Mouse (Mus musculus) MEL (cell line): ENCODE measurements around the gene Pygo2.

Experiments
- CHD2 ChIP-seq: IDR thresholded peaks from 2 replicates; pipeline ENCODE4 v1.6.1; 2011; ENCODE audit warnings: low read length, improper control_type of control experiment
- CTCF ChIP-seq, 3 experiments: IDR thresholded peaks in 2 of 3; conservative IDR thresholded peaks in 1 of 3; 2 replicates each; pipeline ENCODE4 v1.5.1; 2011 to 2012; ENCODE audit warnings: low read length in 3 of 3, low read depth in 2 of 3, mild to moderate bottlenecking in 2 of 3, improper control_type of control experiment in 1 of 3, inconsistent platforms in 1 of 3, mixed read lengths in 1 of 3, moderate library complexity in 1 of 3; ENCODE audit not compliant: control insufficient read depth in 1 of 3, insufficient read depth in 1 of 3, poor library complexity in 1 of 3, severe bottlenecking in 1 of 3
- MAX ChIP-seq: IDR thresholded peaks from 2 replicates; pipeline ENCODE4 v1.6.1; 2011; ENCODE audit warnings: low read length, improper control_type of control experiment
- POLR2AphosphoS2 ChIP-seq: IDR thresholded peaks from 2 replicates; pipeline ENCODE4 v1.6.1; 2011; ENCODE audit warnings: low read length, improper control_type of control experiment
- SIN3A ChIP-seq: IDR thresholded peaks from 2 replicates; pipeline ENCODE4 v1.6.1; 2012; ENCODE audit warnings: low read length, improper control_type of control experiment, inconsistent platforms
- TAL1 ChIP-seq: IDR thresholded peaks from 2 replicates; pipeline ENCODE4 v1.6.1; 2012; ENCODE audit warnings: mild to moderate bottlenecking, inconsistent platforms, low read length, moderate library complexity, mixed read lengths

DNA sequence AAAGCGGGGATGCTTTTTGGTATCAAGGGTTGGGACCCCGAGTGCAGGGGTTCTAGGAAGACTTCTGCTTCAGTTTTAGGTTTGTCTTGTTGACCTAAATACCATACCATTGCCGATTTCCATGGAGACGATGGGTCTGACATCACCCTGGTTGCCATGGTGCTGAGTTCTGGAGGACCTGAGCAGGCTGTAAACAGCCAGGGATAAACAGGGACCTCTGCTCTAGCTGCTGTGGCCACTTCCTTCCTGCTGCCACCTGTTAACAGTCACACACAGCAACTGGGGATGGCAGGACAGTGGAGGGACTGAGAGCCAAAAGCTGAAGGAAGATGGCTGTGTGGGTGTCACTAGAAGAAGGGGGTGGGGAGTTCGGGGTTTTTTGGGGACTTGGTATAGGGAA lies 7.3 kb downstream of the Pygo2 start:
- no peak for TF ChIP-seq CTCF (IDR thresholded peaks at IDR 0.05 in 2 of 3, conservative IDR thresholded peaks at IDR 0.05 in 1 of 3; ENCODE audit: control insufficient read depth in 1 of 3, insufficient read depth in 1 of 3, low read depth in 2 of 3, low read length in 3 of 3, poor library complexity in 1 of 3, severe bottlenecking in 1 of 3)
- no peak for TF ChIP-seq SIN3A
- TF ChIP-seq CHD2: no peak
- no peak for TF ChIP-seq MAX
- TF ChIP-seq TAL1: no peak
- no peak for TF ChIP-seq POLR2AphosphoS2
